In genomic region chr4:45473129-45473528, GRCm38 (mm10) we compare ENCODE assay signal across 8 mouse cellular contexts. TPM values are rescaled to one million over a fixed set of nuclear protein-coding genes. Genes with fewer than 3 reads are reported as not detected.
DNase-seq lines count a peak whose midpoint lies in the region; ATAC-seq and TF ChIP-seq lines count a peak whose summit lies in the region.

No protein-coding gene starts in this region.

- H3K9me3 ChIP-seq in hindbrain, embryonic 12.5 days (replicated peaks), result no peaks in the 10 kb centered on the region

- H3K4me3 ChIP-seq in bone marrow macrophage, adult 2 months (ENCODE audit: insufficient read depth, low read length), result no peak overlapping the region
- H3K4me3 ChIP-seq in gastrocnemius, adult 2 months, result no peak overlapping the region; the same call in 1 of the 2 replicates
- H3K4me3 ChIP-seq in hindbrain, embryonic 12.5 days, result no peak overlapping the region
- H3K4me3 ChIP-seq in small intestine, adult 2 months (ENCODE audit: low read depth, low read length), result no peak overlapping the region

- DNase-seq in cerebellum, adult 8-10 months, result peak; percentile 3
- no peak for DNase-seq in cerebellum, adult 11 months
- DNase-seq in gastrocnemius, adult 2 months, result peak; percentile 96
- peak; percentile 72 to 77 for DNase-seq in layer of hippocampus, postnatal 14 days (ENCODE audit: low spot score in 2 of 2)

- WGBS in hindbrain, embryonic 12.5 days, result 19% methylated on average over 11 of the region's 11 CpGs
- WGBS in small intestine, adult 2 months, result 29% methylated on average over 11 of the region's 11 CpGs

- TF ChIP-seq CTCF in bone marrow macrophage, adult 2 months (IDR thresholded peaks at IDR 0.05; ENCODE audit: low read depth, low read length), result no peak
- no peak for TF ChIP-seq CTCF in gastrocnemius, adult 2 months (IDR thresholded peaks at IDR 0.05)
- TF ChIP-seq CTCF in small intestine, adult 2 months (IDR thresholded peaks at IDR 0.05; ENCODE audit: extremely low read depth, insufficient read length, insufficient replicate concordance, low read depth, low read length), result no peak

- peaks cover 21% of the 10 kb centered on the region for H3K4me1 ChIP-seq in bone marrow macrophage, adult 2 months (ENCODE audit: control insufficient read depth, insufficient read depth, low read length)
- peaks cover 75% of the 10 kb centered on the region for H3K4me1 ChIP-seq in hindbrain, embryonic 12.5 days
- H3K4me1 ChIP-seq in small intestine, adult 2 months (ENCODE audit: control insufficient read depth, insufficient read depth, insufficient read length, low read length), result peaks cover 26% of the 10 kb centered on the region

- peak; percentile 77 for ATAC-seq in hindbrain, embryonic 12.5 days (ENCODE audit: low FRiP score)
- peak; percentile 33 for ATAC-seq in megakaryocyte, adult 5-6 weeks (ENCODE audit: poor library complexity, severe bottlenecking)

- H3K27ac ChIP-seq in bone marrow macrophage, adult 2 months (ENCODE audit: insufficient read depth, low read depth, low read length), result peak overlapping the region; percentile 15; the same call in 1 of the 2 replicates
- peak overlapping the region; percentile 68 for H3K27ac ChIP-seq in gastrocnemius, adult 2 months
- peak overlapping the region; percentile 81 for H3K27ac ChIP-seq in hindbrain, embryonic 12.5 days
- peak overlapping the region; percentile 1; the same call in 1 of the 2 replicates for H3K27ac ChIP-seq in small intestine, adult 2 months (ENCODE audit: insufficient read depth, low read depth, low read length)

- no peak overlapping the region for H3K4me2 ChIP-seq in hindbrain, embryonic 12.5 days (replicated peaks)

- H3K36me3 ChIP-seq in hindbrain, embryonic 12.5 days, result peaks cover under 1% of the 10 kb centered on the region; the same call in 1 of the 2 replicates
- H3K36me3 ChIP-seq in small intestine, adult 2 months (ENCODE audit: control insufficient read depth, insufficient read depth, low read length), result no peaks in the 10 kb centered on the region

- no peaks in the 10 kb centered on the region for H3K27me3 ChIP-seq in hindbrain, embryonic 12.5 days
- no peaks in the 10 kb centered on the region for H3K27me3 ChIP-seq in small intestine, adult 2 months (ENCODE audit: control insufficient read depth, insufficient read depth, low read length)

- no peak overlapping the region for H3K9ac ChIP-seq in hindbrain, embryonic 12.5 days

- intact Hi-C loops in gastrocnemius, adult 2 months (cut with DNase I), result loop anchor here (5.0 kb wide), 1 partner anchor 39 kb away; no protein-coding TSS in a partner anchor

- TF ChIP-seq POLR2A in bone marrow macrophage, adult 2 months (IDR thresholded peaks at IDR 0.05; ENCODE audit: borderline replicate concordance, low read depth, low read length), result no peak
- no peak for TF ChIP-seq POLR2A in small intestine, adult 2 months (IDR thresholded peaks at IDR 0.05; ENCODE audit: low read depth, low read length)

RNA-seq across cellular contexts. Expression of gene Shb, which starts 59.1 kb away (rescaled TPM):
- polyA plus RNA-seq in bone marrow macrophage, adult 2 months (2012; ENCODE audit: insufficient read depth, insufficient read length, missing spikeins), result 9.8 and 14.8 TPM in 2 replicates
- 10 to 100 TPM in 1 of 2 experiments, 1 to 10 TPM in 1; 6.5 to 10.0 TPM for total RNA-seq in gastrocnemius, adult 2 months (2021)
- polyA plus RNA-seq in hindbrain, embryonic 12.5 days (2016; fragmentation: Nextera tagmentation; extraction: Ambion mirVana), result 10.0 and 10.1 TPM in 2 replicates
- 10 to 100 TPM; 21.5 to 24.9 TPM for total RNA-seq in layer of hippocampus, postnatal 14 days (2021)
- 3.7 and 3.9 TPM in 2 replicates for total RNA-seq in megakaryocyte, adult 5-6 weeks (2015)
- total RNA-seq in megakaryocyte, adult 5-6 weeks (2017), result 1.8 and 3.3 TPM in 2 replicates
- 33.0 and 71.5 TPM in 2 replicates for polyA plus RNA-seq in small intestine, adult 2 months (2012; rRNA removed)

Comparison
In these comparisons a context has a peak if more than half of its experiments do, and no peak if none do; other contexts are left out.
1. H3K27ac ChIP-seq: peak in every context shown above with its lines; median percentile 81 in hindbrain, embryonic 12.5 days; 68 in gastrocnemius, adult 2 months; 15 in bone marrow macrophage, adult 2 months; 1 in small intestine, adult 2 months.